Mouse (Mus musculus) spleen, adult 2 months (tissue): ENCODE measurements around the gene B3galnt2. TPM values are rescaled to one million over a fixed set of nuclear protein-coding genes. Genes with fewer than 3 reads are reported as not detected.
"Not testable (repeated sequence)": the region's sequence is repeated elsewhere in the genome, so short reads cannot be mapped to it uniquely, and the experiment has no call there.

Source experiments
- DNase-seq, 2 experiments: peaks; one replicate each; pipeline versions ENCODE4 v3.0.0 to v3.0.0-alpha.2; 2012 to 2021; ENCODE audit warnings: low spot score in 2 of 2, low read depth in 1 of 2
- H3K27ac ChIP-seq: fragments of 200-500 bp; 2 replicates; pipeline ENCODE4 v1.5.1; 2012; ENCODE audit warnings: low read length, inconsistent platforms; ENCODE audit not compliant: insufficient read depth
- H3K27me3 ChIP-seq: fragments of 200-500 bp; 2 replicates; pipeline ENCODE4 v1.6.1; 2012; ENCODE audit warnings: mild to moderate bottlenecking, moderate library complexity, low read length, inconsistent platforms; ENCODE audit not compliant: control insufficient read depth, insufficient read depth
- H3K36me3 ChIP-seq: fragments of 200-500 bp; 2 replicates; pipeline ENCODE4 v1.6.1; 2012; ENCODE audit warnings: mild to moderate bottlenecking, low read length, inconsistent platforms; ENCODE audit not compliant: control insufficient read depth, insufficient read depth
- H3K4me1 ChIP-seq: fragments of 200-500 bp; 2 replicates; pipeline ENCODE4 v1.6.1; 2011; ENCODE audit warnings: inconsistent platforms; ENCODE audit not compliant: control insufficient read depth, insufficient read depth, insufficient read length
- H3K4me3 ChIP-seq: fragments of 200-500 bp; 2 replicates; pipeline ENCODE4 v1.5.1; 2011; ENCODE audit warnings: mild to moderate bottlenecking, inconsistent platforms; ENCODE audit not compliant: insufficient read depth, insufficient read length; ENCODE audit errors: extremely low read depth
- CTCF ChIP-seq: fragments of 200-500 bp; IDR thresholded peaks from 2 replicates; pipeline ENCODE4 v1.5.1; 2011; ENCODE audit warnings: mild to moderate bottlenecking, inconsistent platforms; ENCODE audit not compliant: insufficient read depth, insufficient read length, insufficient replicate concordance; ENCODE audit errors: extremely low read depth
- POLR2A ChIP-seq: fragments of 200-500 bp; IDR thresholded peaks from 2 replicates; pipeline ENCODE4 v1.6.1; 2011; ENCODE audit warnings: low read depth, low read length, inconsistent platforms
- WGBS: fragments of 180-500 bp; shearing (Covaris S2); methylation state at CpG from one replicate; pipeline ENCODE4 v1.1.7; 2018; 5-methylcytosine and 5-hydroxymethylcytosine counted together
- polyA plus RNA-seq: library from polyadenylated mRNA; depleted of rRNA; stranded (reverse); fragments of >200 nt; gene quantifications from 2 replicates; pipeline ENCODE4 v1.2.3, GENCODE M21; 2012

Gene B3galnt2
- polyA plus RNA-seq, 1 experiment: 40.6 TPM

GRCm38 (mm10) chr13:14018283-14018682, 64.0 kb downstream of the B3galnt2 start:
- no peak overlapping the region for H3K27ac ChIP-seq
- no peak for DNase-seq
- peaks cover 13% of the 10 kb centered on the region for H3K36me3 ChIP-seq
- TF ChIP-seq CTCF: no peak
- no peak for TF ChIP-seq POLR2A
- no peaks in the 10 kb centered on the region for H3K27me3 ChIP-seq
- no peak overlapping the region for H3K4me3 ChIP-seq
- H3K4me1 ChIP-seq: no peaks in the 10 kb centered on the region

GRCm38 (mm10) chr13:14018852-14019251, 64.6 kb downstream of the B3galnt2 start:
- TF ChIP-seq CTCF (no peak), POLR2A (no peak)
- H3K4me1 ChIP-seq: no peaks in the 10 kb centered on the region
- H3K27me3 ChIP-seq: no peaks in the 10 kb centered on the region
- DNase-seq: no peak
- H3K36me3 ChIP-seq: peaks cover 13% of the 10 kb centered on the region
- H3K27ac ChIP-seq: no peak overlapping the region
- WGBS: 87% methylated on average over 3 of the region's 3 CpGs
- no peak overlapping the region for H3K4me3 ChIP-seq

GRCm38 (mm10) chr13:14021417-14021816, 67.1 kb downstream of the B3galnt2 start:
- H3K4me3 ChIP-seq, H3K27ac ChIP-seq, DNase-seq, H3K27me3 ChIP-seq, H3K4me1 ChIP-seq: not testable (repeated sequence)
- WGBS: 71% methylated on average over 11 of the region's 12 CpGs
- peaks cover 13% of the 10 kb centered on the region for H3K36me3 ChIP-seq

- no peaks in the 10 kb centered on the region for H3K27me3 ChIP-seq
- H3K27ac ChIP-seq: no peak overlapping the region
- DNase-seq: no peak
- peaks cover 13% of the 10 kb centered on the region for H3K36me3 ChIP-seq
- TF ChIP-seq CTCF: no peak
- no peak for TF ChIP-seq POLR2A
- no peaks in the 10 kb centered on the region for H3K4me1 ChIP-seq
- 92% methylated on average over 6 of the region's 6 CpGs for WGBS
- no peak overlapping the region for H3K4me3 ChIP-seq
These were observed 71.3 kb downstream of the B3galnt2 start for GRCm38 (mm10) chr13:14025554-14025953.

GRCm38 (mm10) chr13:14026154-14026820, 72.0 kb downstream of the B3galnt2 start:
- WGBS: 91% methylated on average over 6 of the region's 6 CpGs
- TF ChIP-seq POLR2A: no peak
- TF ChIP-seq CTCF: no peak
- Histone ChIP-seq H3K27ac (no peak overlapping the region), H3K4me1 (no peaks in the 10 kb centered on the region), H3K36me3 (peaks cover 13% of the 10 kb centered on the region), H3K4me3 (no peak overlapping the region), H3K27me3 (no peaks in the 10 kb centered on the region)
- no peak for DNase-seq

GRCm38 (mm10) chr13:14033309-14034072, 79.2 kb downstream of the B3galnt2 start:
- Histone ChIP-seq H3K27me3 (no peaks in the 10 kb centered on the region), H3K27ac (no peak overlapping the region), H3K4me3 (no peak overlapping the region), H3K4me1 (no peaks in the 10 kb centered on the region; the same call in 1 of the 2 replicates), H3K36me3 (0 out of 2 replicates have a peak, but pooled peaks cover 3% of the 10 kb centered on the region)
- DNase-seq: no peak
- TF ChIP-seq POLR2A (no peak), CTCF (no peak)
- 71% methylated on average over 5 of the region's 5 CpGs for WGBS

- DNase-seq: no peak
- Histone ChIP-seq H3K4me3 (no peak overlapping the region), H3K27me3 (no peaks in the 10 kb centered on the region), H3K27ac (no peak overlapping the region), H3K36me3 (0 out of 2 replicates have a peak, but pooled peaks cover 3% of the 10 kb centered on the region), H3K4me1 (no peaks in the 10 kb centered on the region; the same call in 1 of the 2 replicates)
- no peak for TF ChIP-seq POLR2A
- TF ChIP-seq CTCF: no peak
These were observed 79.7 kb downstream of the B3galnt2 start for GRCm38 (mm10) chr13:14034073-14034348.

- not testable (repeated sequence) for H3K4me3 ChIP-seq, DNase-seq, H3K27ac ChIP-seq, H3K27me3 ChIP-seq, H3K36me3 ChIP-seq, H3K4me1 ChIP-seq
- 89% methylated on average over 3 of the region's 3 CpGs for WGBS
These were observed 81.1 kb downstream of the B3galnt2 start for GRCm38 (mm10) chr13:14035352-14035751.
